Mouse (Mus musculus): Measurements from ENCODE around the gene Pxk. TPM values are rescaled to one million over a fixed set of nuclear protein-coding genes. Genes with fewer than 3 reads are reported as not detected.

The Pxk gene
- total and polyA plus RNA-seq, 3 experiments = 2.1 to 14.0 (median 5.3) TPM

DNA sequence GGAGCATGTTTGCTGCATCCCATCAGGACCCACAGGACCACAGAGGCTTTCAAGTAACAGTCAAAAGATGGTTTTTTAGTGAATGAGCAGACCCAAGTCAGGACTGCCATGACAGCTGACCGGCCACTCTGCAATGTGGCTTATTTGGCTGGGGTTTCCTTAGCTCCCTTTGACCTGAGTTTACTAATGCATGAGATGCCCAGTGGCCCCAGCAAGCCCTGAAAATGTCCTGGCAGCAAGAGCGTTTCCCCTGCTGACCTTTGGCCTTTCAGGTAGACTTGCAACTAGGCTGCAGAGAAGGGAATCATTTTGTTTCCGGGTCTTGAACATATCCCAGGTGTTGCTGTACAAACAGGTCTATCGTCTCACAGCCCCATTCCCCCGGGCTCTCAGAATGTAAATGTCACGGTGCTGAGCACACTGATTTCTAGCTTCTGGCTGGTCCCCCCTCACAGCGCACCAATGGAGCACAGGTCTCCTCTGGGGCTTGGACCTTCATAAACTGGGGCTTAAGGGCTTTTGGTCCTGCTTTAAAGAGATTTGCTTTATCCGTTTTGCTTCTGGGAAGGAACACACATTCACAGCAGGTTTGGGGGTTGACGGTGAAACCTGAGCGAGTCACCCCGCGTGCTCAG, 93.4 kb downstream of the Pxk start:
- ATAC-seq (ENCODE audit: extremely low read depth, insufficient number of reproducible peaks, low FRiP score, poor library complexity, severe bottlenecking) (no peak), DNase-seq (ENCODE audit: low spot score) (no peak)
- Histone ChIP-seq H3K36me3 (replicated peaks) (no peaks in the 10 kb centered on the region), H3K4me3 (ENCODE audit: low read depth, low read length) (no peak overlapping the region), H3K4me1 (ENCODE audit: insufficient read depth, low read depth, low read length) (no peaks in the 10 kb centered on the region), H3K27me3 (ENCODE audit: insufficient read depth, low read length) (0 out of 2 replicates have a peak, but pooled peaks cover 4% of the 10 kb centered on the region), H3K9me3 (replicated peaks) (0 out of 2 replicates have a peak, but pooled peaks cover 2% of the 10 kb centered on the region)
- no peak for TF ChIP-seq CTCF (IDR thresholded peaks at IDR 0.05; ENCODE audit: low read depth, low read length)
- no peak for TF ChIP-seq GATA2 (IDR thresholded peaks at IDR 0.05; ENCODE audit: borderline replicate concordance, low read depth, low read length)
- no peak for TF ChIP-seq POLR2AphosphoS5 (IDR thresholded peaks at IDR 0.05; ENCODE audit: insufficient replicate concordance, low read depth, low read length)
- no peak for TF ChIP-seq TAL1 (conservative IDR thresholded peaks at IDR 0.05; ENCODE audit: low read depth, low read length)
- TF ChIP-seq GATA1 (IDR thresholded peaks at IDR 0.05; ENCODE audit: borderline replicate concordance, low read length) = no peak

DNA sequence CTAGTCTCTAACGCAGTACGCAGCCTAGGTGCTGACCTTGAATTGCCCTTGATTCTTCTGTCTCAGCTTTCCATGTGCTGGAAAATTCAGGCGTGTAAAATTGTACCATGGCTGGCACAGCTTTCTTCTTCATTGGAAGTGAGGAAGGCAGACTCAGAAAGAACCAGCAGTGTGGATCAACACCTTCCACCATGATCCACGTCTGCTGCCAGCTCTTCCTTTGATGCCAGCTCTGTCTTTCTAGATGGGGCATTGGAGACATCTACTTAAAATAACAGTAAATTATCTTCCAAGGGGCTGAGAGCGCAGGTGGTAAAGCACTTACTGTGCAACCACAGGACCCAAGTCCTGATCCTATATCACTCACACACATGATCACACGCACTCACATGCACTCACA, 94.7 kb downstream of the Pxk start:
- H3K4me3 ChIP-seq (ENCODE audit: low read depth, low read length) = no peak overlapping the region
- no peak for DNase-seq (ENCODE audit: low spot score)
- H3K9me3 ChIP-seq (replicated peaks) = 0 out of 2 replicates have a peak, but pooled peaks cover 2% of the 10 kb centered on the region
- no peak for ATAC-seq (ENCODE audit: extremely low read depth, insufficient number of reproducible peaks, low FRiP score, poor library complexity, severe bottlenecking)
- H3K36me3 ChIP-seq (replicated peaks) = no peaks in the 10 kb centered on the region
- no peaks in the 10 kb centered on the region for H3K4me1 ChIP-seq (ENCODE audit: insufficient read depth, low read depth, low read length)
- no peak for TF ChIP-seq POLR2AphosphoS5 (IDR thresholded peaks at IDR 0.05; ENCODE audit: insufficient replicate concordance, low read depth, low read length)
- TF ChIP-seq GATA2 (IDR thresholded peaks at IDR 0.05; ENCODE audit: borderline replicate concordance, low read depth, low read length) = no peak
- TF ChIP-seq GATA1 (IDR thresholded peaks at IDR 0.05; ENCODE audit: borderline replicate concordance, low read length) = no peak
- no peak for TF ChIP-seq TAL1 (conservative IDR thresholded peaks at IDR 0.05; ENCODE audit: low read depth, low read length)
- 0 out of 2 replicates have a peak, but pooled peaks cover 4% of the 10 kb centered on the region for H3K27me3 ChIP-seq (ENCODE audit: insufficient read depth, low read length)

GRCm38 (mm10) chr14:8200769-8201168, 102.8 kb downstream of the Pxk start:
- TF ChIP-seq POLR2AphosphoS5 (IDR thresholded peaks at IDR 0.05; ENCODE audit: insufficient replicate concordance, low read depth, low read length) (no peak), CTCF (IDR thresholded peaks at IDR 0.05; ENCODE audit: low read depth, low read length) (no peak), TAL1 (conservative IDR thresholded peaks at IDR 0.05; ENCODE audit: low read depth, low read length) (no peak), GATA2 (IDR thresholded peaks at IDR 0.05; ENCODE audit: borderline replicate concordance, low read depth, low read length) (no peak), GATA1 (IDR thresholded peaks at IDR 0.05; ENCODE audit: borderline replicate concordance, low read length) (no peak)
- Histone ChIP-seq H3K4me1 (ENCODE audit: insufficient read depth, low read depth, low read length) (no peaks in the 10 kb centered on the region), H3K4me3 (ENCODE audit: low read depth, low read length) (no peak overlapping the region), H3K36me3 (replicated peaks) (no peaks in the 10 kb centered on the region), H3K9me3 (replicated peaks) (no peaks in the 10 kb centered on the region), H3K27me3 (ENCODE audit: insufficient read depth, low read length) (peaks cover 7% of the 10 kb centered on the region; the same call in 1 of the 2 replicates)
- ATAC-seq (ENCODE audit: extremely low read depth, insufficient number of reproducible peaks, low FRiP score, poor library complexity, severe bottlenecking) (no peak), DNase-seq (ENCODE audit: low spot score) (no peak)

DNA sequence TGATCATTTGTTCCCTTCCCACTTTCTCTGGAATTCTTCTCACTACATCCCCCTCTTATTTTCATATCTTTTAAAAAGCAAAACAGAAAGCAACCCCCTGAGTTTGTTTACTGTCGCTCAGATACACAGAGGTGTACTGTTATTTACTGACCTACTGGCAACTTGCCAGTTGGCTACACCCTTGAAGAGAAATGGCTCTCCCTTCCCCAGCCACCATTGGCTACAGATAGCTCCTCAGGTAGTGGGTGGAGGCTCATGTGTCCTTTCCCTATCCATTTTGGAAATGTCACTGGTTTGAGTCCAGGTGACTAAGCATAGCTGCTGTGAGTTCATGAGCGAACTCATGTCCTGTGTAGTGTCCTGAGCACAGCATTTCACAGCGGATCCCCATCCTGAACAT, 103.7 kb downstream of the Pxk start:
- ATAC-seq (ENCODE audit: extremely low read depth, insufficient number of reproducible peaks, low FRiP score, poor library complexity, severe bottlenecking) = no peak
- Histone ChIP-seq H3K9me3 (replicated peaks) (no peaks in the 10 kb centered on the region), H3K4me1 (ENCODE audit: insufficient read depth, low read depth, low read length) (no peaks in the 10 kb centered on the region), H3K36me3 (replicated peaks) (no peaks in the 10 kb centered on the region), H3K4me3 (ENCODE audit: low read depth, low read length) (no peak overlapping the region), H3K27me3 (ENCODE audit: insufficient read depth, low read length) (peaks cover 9% of the 10 kb centered on the region)
- no peak for TF ChIP-seq CTCF (IDR thresholded peaks at IDR 0.05; ENCODE audit: low read depth, low read length)
- no peak for TF ChIP-seq GATA1 (IDR thresholded peaks at IDR 0.05; ENCODE audit: borderline replicate concordance, low read length)
- TF ChIP-seq GATA2 (IDR thresholded peaks at IDR 0.05; ENCODE audit: borderline replicate concordance, low read depth, low read length) = no peak
- no peak for TF ChIP-seq TAL1 (conservative IDR thresholded peaks at IDR 0.05; ENCODE audit: low read depth, low read length)
- no peak for TF ChIP-seq POLR2AphosphoS5 (IDR thresholded peaks at IDR 0.05; ENCODE audit: insufficient replicate concordance, low read depth, low read length)
- DNase-seq (ENCODE audit: low spot score) = no peak

GRCm38 (mm10) chr14:8206179-8206910, 108.3 kb downstream of the Pxk start:
- Histone ChIP-seq H3K4me3 (ENCODE audit: low read depth, low read length) (no peak overlapping the region), H3K27me3 (ENCODE audit: insufficient read depth, low read length) (peaks cover 11% of the 10 kb centered on the region), H3K9me3 (replicated peaks) (no peaks in the 10 kb centered on the region), H3K36me3 (replicated peaks) (no peaks in the 10 kb centered on the region), H3K4me1 (ENCODE audit: insufficient read depth, low read depth, low read length) (no peaks in the 10 kb centered on the region)
- ATAC-seq (ENCODE audit: extremely low read depth, insufficient number of reproducible peaks, low FRiP score, poor library complexity, severe bottlenecking) (no peak), DNase-seq (ENCODE audit: low spot score) (no peak)
- TF ChIP-seq GATA2 (IDR thresholded peaks at IDR 0.05; ENCODE audit: borderline replicate concordance, low read depth, low read length) (no peak), TAL1 (conservative IDR thresholded peaks at IDR 0.05; ENCODE audit: low read depth, low read length) (no peak), GATA1 (IDR thresholded peaks at IDR 0.05; ENCODE audit: borderline replicate concordance, low read length) (no peak), POLR2AphosphoS5 (IDR thresholded peaks at IDR 0.05; ENCODE audit: insufficient replicate concordance, low read depth, low read length) (no peak), CTCF (IDR thresholded peaks at IDR 0.05; ENCODE audit: low read depth, low read length) (no peak)

- DNase-seq (ENCODE audit: low spot score) = no peak
- ATAC-seq (ENCODE audit: extremely low read depth, insufficient number of reproducible peaks, low FRiP score, poor library complexity, severe bottlenecking) = no peak
- peaks cover 8% of the 10 kb centered on the region for H3K27me3 ChIP-seq (ENCODE audit: insufficient read depth, low read length)
- no peak overlapping the region for H3K4me3 ChIP-seq (ENCODE audit: low read depth, low read length)
- H3K36me3 ChIP-seq (replicated peaks) = no peaks in the 10 kb centered on the region
- no peaks in the 10 kb centered on the region for H3K4me1 ChIP-seq (ENCODE audit: insufficient read depth, low read depth, low read length)
- H3K9me3 ChIP-seq (replicated peaks) = no peaks in the 10 kb centered on the region
- TF ChIP-seq GATA1 (IDR thresholded peaks at IDR 0.05; ENCODE audit: borderline replicate concordance, low read length) (no peak), POLR2AphosphoS5 (IDR thresholded peaks at IDR 0.05; ENCODE audit: insufficient replicate concordance, low read depth, low read length) (no peak), CTCF (IDR thresholded peaks at IDR 0.05; ENCODE audit: low read depth, low read length) (no peak), TAL1 (conservative IDR thresholded peaks at IDR 0.05; ENCODE audit: low read depth, low read length) (no peak), GATA2 (IDR thresholded peaks at IDR 0.05; ENCODE audit: borderline replicate concordance, low read depth, low read length) (no peak)
These were observed 109.1 kb downstream of the Pxk start for GRCm38 (mm10) chr14:8207105-8207504.

Data from G1E (cell line).